9 mouse cellular contexts compared by ENCODE assay signal in genomic region chr11:45991604-45992003, GRCm38 (mm10). TPM values are rescaled to one million over a fixed set of nuclear protein-coding genes. Genes with fewer than 3 reads are reported as not detected.
DNase-seq lines count a peak whose midpoint lies in the region; ATAC-seq lines count a peak whose summit lies in the region.
"Had no signal": no experiment of that assay in that cellular context is flagged by ENCODE, and none has a peak within 500 bp of the region (broad histone marks: within the 10 kb centered on the region; RNA-seq: fewer than 3 reads in every experiment).

No protein-coding gene starts in this region.

- peak overlapping the region; percentile 25 for H3K4me3 ChIP-seq in embryonic facial prominence, embryonic 14.5 days (ENCODE audit: low read depth, low read length)
- 0 out of 2 replicates have a peak overlapping the region, but pooled peaks have one; percentile 3 for H3K4me3 ChIP-seq in hindbrain, embryonic 14.5 days (replicated peaks; ENCODE audit: low read length)
- peak overlapping the region; percentile 27 for H3K4me3 ChIP-seq in liver, embryonic 16.5 days (ENCODE audit: low read depth, low read length)
- H3K4me3 ChIP-seq in neural tube, embryonic 15.5 days (replicated peaks): no peak overlapping the region
- H3K4me3 ChIP-seq: erythroblast, embryonic 14.5 days had no signal

- DNase-seq in gastrocnemius, postnatal 14 days: peak; percentile 9
- no peak for DNase-seq in gastrocnemius, postnatal 25 days
- DNase-seq in embryonic facial prominence, embryonic 14.5 days (ENCODE audit: low spot score): peak; percentile 28
- DNase-seq in hindbrain, embryonic 14.5 days (ENCODE audit: low spot score): no peak
- DNase-seq in cerebellum, adult 18-20 months: no peak

- H3K27ac ChIP-seq in embryonic facial prominence, embryonic 14.5 days (replicated peaks; ENCODE audit: low read depth, low read length): no peak overlapping the region
- H3K27ac ChIP-seq in hindbrain, embryonic 14.5 days: no peak overlapping the region
- H3K27ac ChIP-seq in liver, embryonic 16.5 days (ENCODE audit: low read length): no peak overlapping the region
- H3K27ac ChIP-seq in neural tube, embryonic 15.5 days (replicated peaks): no peak overlapping the region

- peak overlapping the region; percentile 23; the same call in 1 of the 2 replicates for H3K9ac ChIP-seq in embryonic facial prominence, embryonic 14.5 days (ENCODE audit: low read depth, low read length)
- no peak overlapping the region for H3K9ac ChIP-seq in hindbrain, embryonic 14.5 days
- H3K9ac ChIP-seq in liver, embryonic 16.5 days (ENCODE audit: low read depth, low read length): no peak overlapping the region
- H3K9ac ChIP-seq in neural tube, embryonic 15.5 days (replicated peaks): no peak overlapping the region

- H3K27me3 ChIP-seq in embryonic facial prominence, embryonic 14.5 days (replicated peaks; ENCODE audit: control insufficient read depth, insufficient read depth, low read length): no peaks in the 10 kb centered on the region
- no peaks in the 10 kb centered on the region for H3K27me3 ChIP-seq in hindbrain, embryonic 14.5 days (ENCODE audit: control insufficient read depth, insufficient read depth, low read length)
- H3K27me3 ChIP-seq in liver, embryonic 16.5 days (ENCODE audit: control insufficient read depth, insufficient read depth, low read depth, low read length): no peaks in the 10 kb centered on the region
- no peaks in the 10 kb centered on the region for H3K27me3 ChIP-seq in neural tube, embryonic 15.5 days (replicated peaks)

- H3K36me3 ChIP-seq in embryonic facial prominence, embryonic 14.5 days (ENCODE audit: control insufficient read depth, insufficient read depth, low read length): no peaks in the 10 kb centered on the region
- H3K36me3 ChIP-seq in hindbrain, embryonic 14.5 days (replicated peaks; ENCODE audit: control insufficient read depth, insufficient read depth): no peaks in the 10 kb centered on the region
- H3K36me3 ChIP-seq in liver, embryonic 16.5 days (ENCODE audit: control insufficient read depth, insufficient read depth): no peaks in the 10 kb centered on the region
- no peaks in the 10 kb centered on the region for H3K36me3 ChIP-seq in neural tube, embryonic 15.5 days

- ATAC-seq in embryonic facial prominence, embryonic 14.5 days (ENCODE audit: low read depth): peak; percentile 68
- ATAC-seq in hindbrain, embryonic 14.5 days (ENCODE audit: low FRiP score): no peak
- no peak for ATAC-seq in liver, embryonic 16.5 days (ENCODE audit: low read depth)
- no peak for ATAC-seq in neural tube, embryonic 15.5 days (ENCODE audit: low FRiP score)
- ATAC-seq in granulocyte monocyte progenitor cell, adult 5-6 weeks (replicated peaks; ENCODE audit: poor library complexity, severe bottlenecking): no peak

- H3K9me3 ChIP-seq in embryonic facial prominence, embryonic 14.5 days (ENCODE audit: control insufficient read depth, low read length): no peaks in the 10 kb centered on the region
- no peaks in the 10 kb centered on the region for H3K9me3 ChIP-seq in hindbrain, embryonic 14.5 days (ENCODE audit: control insufficient read depth, low read length)
- no peaks in the 10 kb centered on the region for H3K9me3 ChIP-seq in liver, embryonic 16.5 days (replicated peaks; ENCODE audit: control insufficient read depth, low read length)
- H3K9me3 ChIP-seq in neural tube, embryonic 15.5 days (replicated peaks): no peaks in the 10 kb centered on the region

- intact Hi-C loops in gastrocnemius, postnatal 14 days (cut with DNase I; ENCODE audit: low total_unique reads): no loop called here

- H3K4me2 ChIP-seq in embryonic facial prominence, embryonic 14.5 days (ENCODE audit: low read depth, low read length): peak overlapping the region; percentile 56
- peak overlapping the region; percentile 27 for H3K4me2 ChIP-seq in hindbrain, embryonic 14.5 days (replicated peaks)
- H3K4me2 ChIP-seq in liver, embryonic 16.5 days (ENCODE audit: low read depth, low read length): peak overlapping the region; percentile 46
- H3K4me2 ChIP-seq in neural tube, embryonic 15.5 days: peak overlapping the region; percentile 51

- no peaks in the 10 kb centered on the region for H3K4me1 ChIP-seq in embryonic facial prominence, embryonic 14.5 days (ENCODE audit: control insufficient read depth, insufficient read depth, low read length)
- H3K4me1 ChIP-seq in hindbrain, embryonic 14.5 days (replicated peaks; ENCODE audit: control insufficient read depth, insufficient read depth, low read length): no peaks in the 10 kb centered on the region
- H3K4me1 ChIP-seq in liver, embryonic 16.5 days (ENCODE audit: control insufficient read depth, low read depth, low read length): no peaks in the 10 kb centered on the region
- H3K4me1 ChIP-seq in neural tube, embryonic 15.5 days: peaks cover 4% of the 10 kb centered on the region; the same call in 1 of the 2 replicates

- 6% methylated on average over 16 of the region's 16 CpGs for WGBS in embryonic facial prominence, embryonic 14.5 days
- WGBS in hindbrain, embryonic 14.5 days: 9% methylated on average over 16 of the region's 16 CpGs
- WGBS in liver, embryonic 16.5 days (ENCODE audit: insufficient replicate concordance): 14% methylated on average over 16 of the region's 16 CpGs
- WGBS in neural tube, embryonic 15.5 days: 10% methylated on average over 16 of the region's 16 CpGs

RNA-seq across cellular contexts. Expression of gene Sox30, which starts 11.5 kb away (rescaled TPM):
- total RNA-seq in gastrocnemius, postnatal 14 days (2021): under 1 TPM in 1 of 2 experiments, not detected in 1; 0.06 TPM
- total RNA-seq in gastrocnemius, postnatal 25 days (2021): not detected
- polyA plus RNA-seq in embryonic facial prominence, embryonic 14.5 days (2014; fragmentation: Nextera tagmentation; extraction: Ambion mirVana): 0.21 and 0.24 TPM in 2 replicates
- polyA plus RNA-seq in hindbrain, embryonic 14.5 days (2014; fragmentation: Nextera tagmentation; extraction: Ambion mirVana): 0.08 and 0.09 TPM in 2 replicates
- not detected in 2 replicates for polyA plus RNA-seq in liver, embryonic 16.5 days (2015; fragmentation: Nextera tagmentation; extraction: Ambion mirVana)
- 0.12 and 0.27 TPM in 2 replicates for polyA plus RNA-seq in neural tube, embryonic 15.5 days (2015; fragmentation: Nextera tagmentation; extraction: Ambion mirVana)
- total RNA-seq in granulocyte monocyte progenitor cell, adult 5-6 weeks (2014; fragmentation: Nextera tagmentation): not detected in 2 replicates
- 0.65 TPM in 1 of 2 replicates, not detected in the other for total RNA-seq in granulocyte monocyte progenitor cell, adult 5-6 weeks (2017)
- polyA plus RNA-seq: erythroblast, embryonic 14.5 days had no signal

RNA-seq across cellular contexts. Expression of gene Thg1l, which starts 36.3 kb away (rescaled TPM):
- total RNA-seq in gastrocnemius, postnatal 14 days (2021): 1 to 10 TPM; 5.4 to 5.7 TPM
- total RNA-seq in gastrocnemius, postnatal 25 days (2021): 1 to 10 TPM; 4.8 to 5.4 TPM
- polyA plus RNA-seq in embryonic facial prominence, embryonic 14.5 days (2014; fragmentation: Nextera tagmentation; extraction: Ambion mirVana): 9.6 and 10.9 TPM in 2 replicates
- polyA plus RNA-seq in hindbrain, embryonic 14.5 days (2014; fragmentation: Nextera tagmentation; extraction: Ambion mirVana): 8.7 and 9.4 TPM in 2 replicates
- 4.0 and 4.4 TPM in 2 replicates for polyA plus RNA-seq in liver, embryonic 16.5 days (2015; fragmentation: Nextera tagmentation; extraction: Ambion mirVana)
- 9.4 and 10.5 TPM in 2 replicates for polyA plus RNA-seq in neural tube, embryonic 15.5 days (2015; fragmentation: Nextera tagmentation; extraction: Ambion mirVana)
- 10.7 and 16.1 TPM in 2 replicates for total RNA-seq in granulocyte monocyte progenitor cell, adult 5-6 weeks (2014; fragmentation: Nextera tagmentation)
- 20.1 and 27.9 TPM in 2 replicates for total RNA-seq in granulocyte monocyte progenitor cell, adult 5-6 weeks (2017)

RNA-seq across cellular contexts. Expression of gene Lsm11, which starts 46.9 kb away (rescaled TPM):
- 1 to 10 TPM; 3.0 to 3.1 TPM for total RNA-seq in gastrocnemius, postnatal 14 days (2021)
- total RNA-seq in gastrocnemius, postnatal 25 days (2021): 1 to 10 TPM; 1.9 to 2.6 TPM
- 8.3 TPM in 2 replicates for polyA plus RNA-seq in embryonic facial prominence, embryonic 14.5 days (2014; fragmentation: Nextera tagmentation; extraction: Ambion mirVana)
- 30.5 and 36.2 TPM in 2 replicates for polyA plus RNA-seq in hindbrain, embryonic 14.5 days (2014; fragmentation: Nextera tagmentation; extraction: Ambion mirVana)
- polyA plus RNA-seq in liver, embryonic 16.5 days (2015; fragmentation: Nextera tagmentation; extraction: Ambion mirVana): 1.4 and 1.7 TPM in 2 replicates
- polyA plus RNA-seq in neural tube, embryonic 15.5 days (2015; fragmentation: Nextera tagmentation; extraction: Ambion mirVana): 22.5 and 24.5 TPM in 2 replicates
- total RNA-seq in granulocyte monocyte progenitor cell, adult 5-6 weeks (2014; fragmentation: Nextera tagmentation): 4.3 and 5.0 TPM in 2 replicates
- total RNA-seq in granulocyte monocyte progenitor cell, adult 5-6 weeks (2017): 2.7 and 7.3 TPM in 2 replicates

Comparison
In these comparisons a context has a peak if more than half of its experiments do, and no peak if none do; other contexts are left out.
1. DNase-seq: peak in gastrocnemius, postnatal 14 days (single experiment) and embryonic facial prominence, embryonic 14.5 days (single experiment); none in gastrocnemius, postnatal 25 days (single experiment), hindbrain, embryonic 14.5 days (single experiment) and cerebellum, adult 18-20 months (0 of 2).
2. Peak in every context shown above with its lines, with median percentiles within 50 percentile points of each other: H3K4me2 ChIP-seq.